Mouse (Mus musculus) bone marrow, adult 2 months (tissue): ENCODE results near the gene Poldip2.

ENCODE experiments used
- CTCF ChIP-seq: fragments of 200-500 bp; IDR thresholded peaks from 2 replicates; pipeline ENCODE4 v1.5.1; 2011; ENCODE audit warnings: low read length, control low read depth; ENCODE audit not compliant: control insufficient read depth, insufficient read depth
- POLR2A ChIP-seq: fragments of 200-500 bp; IDR thresholded peaks from 2 replicates; pipeline ENCODE4 v1.6.1; 2011; ENCODE audit warnings: low read depth, mild to moderate bottlenecking, control low read depth, low read length, borderline replicate concordance; ENCODE audit not compliant: control insufficient read depth

GRCm38 (mm10) chr11:78571854-78572253 is 59.9 kb downstream of the Poldip2 start:
- TF ChIP-seq CTCF (no peak), POLR2A (no peak)
